ENCODE assay signal across 15 mouse cellular contexts in the genomic region with DNA sequence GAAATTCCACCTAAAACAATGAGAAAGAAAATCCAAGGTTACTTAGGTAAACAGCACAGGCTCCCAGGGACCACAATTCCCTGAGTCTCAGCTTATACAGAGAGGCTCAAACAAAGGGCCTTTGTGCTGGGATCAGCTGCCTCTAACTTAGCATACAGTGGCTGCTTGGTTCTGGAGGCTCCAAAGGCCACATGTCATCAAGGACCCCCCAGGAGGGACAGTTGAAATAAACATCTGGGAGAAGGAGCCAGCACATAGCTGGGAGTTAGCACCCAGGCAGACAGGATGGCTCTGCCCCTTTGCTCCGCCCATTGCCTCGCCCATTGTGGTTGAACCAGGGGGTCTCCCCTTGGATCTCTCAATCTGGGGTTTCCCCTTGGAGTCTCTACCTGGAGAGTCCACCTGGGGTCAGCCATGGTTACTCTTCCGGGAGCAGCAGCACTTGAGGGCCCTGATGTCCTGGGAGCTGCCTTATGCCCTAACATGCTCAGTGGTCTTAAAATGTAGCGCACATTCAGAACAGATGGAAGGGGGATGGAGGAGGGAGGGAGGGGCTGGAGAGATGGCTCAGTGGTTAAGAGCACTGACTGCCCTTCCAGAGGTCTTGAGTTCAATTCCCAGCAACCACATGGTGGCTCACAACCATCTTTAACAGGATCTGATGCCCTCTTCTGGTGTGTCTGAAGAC. TPM values are rescaled to one million over a fixed set of nuclear protein-coding genes. Genes with fewer than 3 reads are reported as not detected.
A peak's percentile ranks its signal among the peaks of the same experiment; 100 is the strongest.
DNase-seq lines count a peak whose midpoint lies in the region; ATAC-seq and TF ChIP-seq lines count a peak whose summit lies in the region.
"Had no signal": no experiment of that assay in that cellular context is flagged by ENCODE, and none has a peak within 500 bp of the region (broad histone marks: within the 10 kb centered on the region; RNA-seq: fewer than 3 reads in every experiment).

No protein-coding gene starts in this region.

- 41% methylated on average over 4 of the region's 4 CpGs for WGBS in forebrain, embryonic 12.5 days
- WGBS in forebrain, postnatal 0 days, result 42% methylated on average over 4 of the region's 4 CpGs
- WGBS in midbrain, embryonic 12.5 days, result 33% methylated on average over 4 of the region's 4 CpGs
- WGBS in midbrain, embryonic 15.5 days, result 41% methylated on average over 4 of the region's 4 CpGs
- WGBS in limb, embryonic 11.5 days, result 54% methylated on average over 4 of the region's 4 CpGs
- whole genome bisulfite sequencing in liver, embryonic 12.5 days (ENCODE audit: insufficient replicate concordance), result 61% methylated on average over 4 of the region's 4 CpGs

- no peak for DNase-seq in forebrain, postnatal 0 days
- peak; percentile 37 for DNase-seq in limb, embryonic 11.5 days (ENCODE audit: low spot score)
- no peak for DNase-seq in thymus, postnatal 10 days (ENCODE audit: low spot score in 2 of 2)
- DNase-seq in adipocyte (ENCODE audit: low spot score), result no peak
- DNase-seq: adrenal gland, postnatal 25 days; heart, adult 11 months; kidney, postnatal 10 days; lung, postnatal 10 days had no signal

- peaks cover 9% of the 10 kb centered on the region; the same call in 1 of the 2 replicates for H3K4me1 ChIP-seq in forebrain, embryonic 12.5 days
- no peaks in the 10 kb centered on the region for H3K4me1 ChIP-seq in forebrain, postnatal 0 days (ENCODE audit: insufficient read depth)
- H3K4me1 ChIP-seq in midbrain, embryonic 12.5 days, result peaks cover 8% of the 10 kb centered on the region
- H3K4me1 ChIP-seq in midbrain, embryonic 15.5 days, result 0 out of 2 replicates have a peak, but pooled peaks cover 5% of the 10 kb centered on the region
- H3K4me1 ChIP-seq in limb, embryonic 11.5 days (ENCODE audit: control insufficient read depth, insufficient read depth, low read length), result peaks cover 5% of the 10 kb centered on the region; the same call in 1 of the 2 replicates
- H3K4me1 ChIP-seq in liver, embryonic 12.5 days, result no peaks in the 10 kb centered on the region
- H3K4me1 ChIP-seq: hindbrain, embryonic 15.5 days; neural tube, embryonic 13.5 days had no signal

- no peak overlapping the region for H3K27ac ChIP-seq in forebrain, embryonic 12.5 days
- no peak overlapping the region for H3K27ac ChIP-seq in forebrain, postnatal 0 days (ENCODE audit: low read depth, low read length)
- H3K27ac ChIP-seq in midbrain, embryonic 12.5 days (replicated peaks), result peak overlapping the region; percentile 82
- H3K27ac ChIP-seq in midbrain, embryonic 15.5 days, result no peak overlapping the region
- peak overlapping the region; percentile 38 for H3K27ac ChIP-seq in limb, embryonic 11.5 days (replicated peaks; ENCODE audit: low read depth, low read length)
- H3K27ac ChIP-seq in liver, embryonic 12.5 days, result no peak overlapping the region
- H3K27ac ChIP-seq: hindbrain, embryonic 15.5 days; limb, embryonic 13.5 days; neural tube, embryonic 13.5 days had no signal

- no peaks in the 10 kb centered on the region for H3K9me3 ChIP-seq in forebrain, embryonic 12.5 days
- no peaks in the 10 kb centered on the region for H3K9me3 ChIP-seq in forebrain, postnatal 0 days (ENCODE audit: low read length)
- H3K9me3 ChIP-seq in midbrain, embryonic 12.5 days, result no peaks in the 10 kb centered on the region
- H3K9me3 ChIP-seq in midbrain, embryonic 15.5 days, result no peaks in the 10 kb centered on the region
- H3K9me3 ChIP-seq in limb, embryonic 11.5 days (ENCODE audit: control insufficient read depth, low read length), result no peaks in the 10 kb centered on the region
- no peaks in the 10 kb centered on the region for H3K9me3 ChIP-seq in liver, embryonic 12.5 days (replicated peaks)
- H3K9me3 ChIP-seq: hindbrain, embryonic 15.5 days; limb, embryonic 13.5 days; neural tube, embryonic 13.5 days had no signal

- no peak for TF ChIP-seq CTCF in forebrain, postnatal 0 days (IDR thresholded peaks at IDR 0.05; ENCODE audit: low read depth)

- no peaks in the 10 kb centered on the region for H3K27me3 ChIP-seq in forebrain, embryonic 12.5 days
- no peaks in the 10 kb centered on the region for H3K27me3 ChIP-seq in forebrain, postnatal 0 days (ENCODE audit: insufficient read depth, low read length)
- no peaks in the 10 kb centered on the region for H3K27me3 ChIP-seq in midbrain, embryonic 12.5 days
- H3K27me3 ChIP-seq in midbrain, embryonic 15.5 days (replicated peaks), result no peaks in the 10 kb centered on the region
- no peaks in the 10 kb centered on the region for H3K27me3 ChIP-seq in limb, embryonic 11.5 days (ENCODE audit: control insufficient read depth, insufficient read depth, low read length)
- no peaks in the 10 kb centered on the region for H3K27me3 ChIP-seq in liver, embryonic 12.5 days (replicated peaks)
- H3K27me3 ChIP-seq: hindbrain, embryonic 15.5 days; limb, embryonic 13.5 days; neural tube, embryonic 13.5 days had no signal

- H3K36me3 ChIP-seq in forebrain, embryonic 12.5 days (replicated peaks), result no peaks in the 10 kb centered on the region
- no peaks in the 10 kb centered on the region for H3K36me3 ChIP-seq in forebrain, postnatal 0 days (ENCODE audit: insufficient read depth)
- H3K36me3 ChIP-seq in midbrain, embryonic 12.5 days, result no peaks in the 10 kb centered on the region
- no peaks in the 10 kb centered on the region for H3K36me3 ChIP-seq in midbrain, embryonic 15.5 days (replicated peaks)
- no peaks in the 10 kb centered on the region for H3K36me3 ChIP-seq in limb, embryonic 11.5 days (ENCODE audit: control insufficient read depth, insufficient read depth, low read length)
- H3K36me3 ChIP-seq in liver, embryonic 12.5 days, result no peaks in the 10 kb centered on the region
- H3K36me3 ChIP-seq: hindbrain, embryonic 15.5 days; limb, embryonic 13.5 days; neural tube, embryonic 13.5 days had no signal

- H3K9ac ChIP-seq in forebrain, embryonic 12.5 days, result no peak overlapping the region
- H3K9ac ChIP-seq in forebrain, postnatal 0 days, result no peak overlapping the region
- no peak overlapping the region for H3K9ac ChIP-seq in midbrain, embryonic 12.5 days (replicated peaks)
- H3K9ac ChIP-seq in midbrain, embryonic 15.5 days, result no peak overlapping the region
- no peak overlapping the region for H3K9ac ChIP-seq in limb, embryonic 11.5 days (ENCODE audit: low read length)
- H3K9ac ChIP-seq in liver, embryonic 12.5 days, result no peak overlapping the region
- H3K9ac ChIP-seq: hindbrain, embryonic 15.5 days; limb, embryonic 13.5 days; neural tube, embryonic 13.5 days had no signal

- H3K4me3 ChIP-seq in forebrain, embryonic 12.5 days (replicated peaks), result no peak overlapping the region
- no peak overlapping the region for H3K4me3 ChIP-seq in forebrain, postnatal 0 days (ENCODE audit: low read depth, low read length)
- no peak overlapping the region for H3K4me3 ChIP-seq in midbrain, embryonic 12.5 days
- no peak overlapping the region for H3K4me3 ChIP-seq in midbrain, embryonic 15.5 days
- no peak overlapping the region for H3K4me3 ChIP-seq in limb, embryonic 11.5 days (ENCODE audit: low read depth, low read length)
- H3K4me3 ChIP-seq in liver, embryonic 12.5 days, result no peak overlapping the region
- H3K4me3 ChIP-seq: hindbrain, embryonic 15.5 days; limb, embryonic 13.5 days; neural tube, embryonic 13.5 days had no signal

- ATAC-seq in forebrain, embryonic 12.5 days (ENCODE audit: low FRiP score), result peak; percentile 74
- no peak for ATAC-seq in forebrain, postnatal 0 days
- ATAC-seq in midbrain, embryonic 12.5 days (ENCODE audit: low FRiP score, low read depth), result peak; percentile 92
- ATAC-seq in midbrain, embryonic 15.5 days (replicated peaks), result no peak
- ATAC-seq in limb, embryonic 11.5 days (ENCODE audit: insufficient number of reproducible peaks, low FRiP score, low TSS enrichment, low read depth), result peak; percentile 75; the same call in 1 of the 2 replicates
- no peak for ATAC-seq in liver, embryonic 12.5 days

- H3K4me2 ChIP-seq in forebrain, embryonic 12.5 days, result no peak overlapping the region
- no peak overlapping the region for H3K4me2 ChIP-seq in forebrain, postnatal 0 days (ENCODE audit: low read depth)
- no peak overlapping the region for H3K4me2 ChIP-seq in midbrain, embryonic 12.5 days (replicated peaks)
- no peak overlapping the region for H3K4me2 ChIP-seq in midbrain, embryonic 15.5 days
- H3K4me2 ChIP-seq in limb, embryonic 11.5 days (ENCODE audit: low read depth, severe bottlenecking), result no peak overlapping the region
- H3K4me2 ChIP-seq in liver, embryonic 12.5 days, result no peak overlapping the region
- H3K4me2 ChIP-seq: hindbrain, embryonic 15.5 days; limb, embryonic 13.5 days; neural tube, embryonic 13.5 days had no signal

RNA-seq across cellular contexts. Expression of a gene that starts 23.5 kb away (rescaled TPM):
- polyA plus RNA-seq in forebrain, embryonic 12.5 days (2016; fragmentation: Nextera tagmentation; extraction: Ambion mirVana), result 4.6 and 6.9 TPM in 2 replicates
- total RNA-seq in forebrain, postnatal 0 days (2014; rRNA removed), result 0.10 and 0.31 TPM in 2 replicates
- 0.05 and 0.06 TPM in 2 replicates for polyA plus RNA-seq in forebrain, postnatal 0 days (2015; fragmentation: Nextera tagmentation; extraction: Ambion mirVana)
- polyA plus RNA-seq in midbrain, embryonic 12.5 days (2016; fragmentation: Nextera tagmentation; extraction: Ambion mirVana), result 14.1 and 17.4 TPM in 2 replicates
- polyA plus RNA-seq in midbrain, embryonic 15.5 days (2015; fragmentation: Nextera tagmentation; extraction: Ambion mirVana), result 1.2 and 1.3 TPM in 2 replicates
- polyA plus RNA-seq in limb, embryonic 11.5 days (2014; fragmentation: Nextera tagmentation; extraction: Ambion mirVana), result 12.5 and 16.8 TPM in 2 replicates
- polyA plus RNA-seq in liver, embryonic 12.5 days (2016; fragmentation: Nextera tagmentation; extraction: Ambion mirVana), result 8.5 and 9.3 TPM in 2 replicates
- total RNA-seq: adrenal gland, postnatal 25 days had no signal

RNA-seq across cellular contexts. Expression of a gene that starts 49.0 kb away (rescaled TPM):
- 27.6 and 28.3 TPM in 2 replicates for polyA plus RNA-seq in forebrain, embryonic 12.5 days (2016; fragmentation: Nextera tagmentation; extraction: Ambion mirVana)
- total RNA-seq in forebrain, postnatal 0 days (2014; rRNA removed), result 397 and 497 TPM in 2 replicates
- polyA plus RNA-seq in forebrain, postnatal 0 days (2015; fragmentation: Nextera tagmentation; extraction: Ambion mirVana), result 124 and 143 TPM in 2 replicates
- 41.0 and 42.9 TPM in 2 replicates for polyA plus RNA-seq in midbrain, embryonic 12.5 days (2016; fragmentation: Nextera tagmentation; extraction: Ambion mirVana)
- 155 and 179 TPM in 2 replicates for polyA plus RNA-seq in midbrain, embryonic 15.5 days (2015; fragmentation: Nextera tagmentation; extraction: Ambion mirVana)
- 7.0 and 7.5 TPM in 2 replicates for polyA plus RNA-seq in limb, embryonic 11.5 days (2014; fragmentation: Nextera tagmentation; extraction: Ambion mirVana)
- polyA plus RNA-seq in liver, embryonic 12.5 days (2016; fragmentation: Nextera tagmentation; extraction: Ambion mirVana), result 3.7 and 4.3 TPM in 2 replicates

Comparison
In these comparisons a context has a peak if more than half of its experiments do, and no peak if none do; other contexts are left out.
1. ATAC-seq: peak in forebrain, embryonic 12.5 days (single experiment), midbrain, embryonic 12.5 days (single experiment) and limb, embryonic 11.5 days (single experiment); none in forebrain, postnatal 0 days (single experiment), midbrain, embryonic 15.5 days (single experiment) and liver, embryonic 12.5 days (single experiment).
2. H3K27ac ChIP-seq: peak in midbrain, embryonic 12.5 days (single experiment) and limb, embryonic 11.5 days (single experiment); none in forebrain, embryonic 12.5 days (single experiment), forebrain, postnatal 0 days (single experiment), midbrain, embryonic 15.5 days (single experiment) and liver, embryonic 12.5 days (single experiment).